Mouse (Mus musculus) embryonic facial prominence, embryonic 14.5 days (tissue): ENCODE data around the gene B4galt2. TPM values are rescaled to one million over a fixed set of nuclear protein-coding genes. Genes with fewer than 3 reads are reported as not detected.

Source experiments
- ATAC-seq: fragments of 200-750 bp; cut with Nextera tagmentation; 2 replicates; pipeline ENCODE4 v1.8.0; 2017; ENCODE audit warnings: low read depth, moderate number of reproducible peaks, moderate TSS enrichment
- DNase-seq: peaks from one replicate; pipeline ENCODE4 v3.0.0-alpha.2; 2015; ENCODE audit warnings: low spot score
- H3K27ac ChIP-seq: fragments of 300-500 bp; sonication (generic); replicated peaks from 2 replicates; pipeline ENCODE4 v1.5.1; 2014; ENCODE audit warnings: low read depth, mild to moderate bottlenecking, low read length, moderate library complexity
- H3K27me3 ChIP-seq: fragments of 300-500 bp; sonication (generic); replicated peaks from 2 replicates; pipeline ENCODE4 v1.6.1; 2014; ENCODE audit warnings: low read length; ENCODE audit not compliant: control insufficient read depth, insufficient read depth
- H3K36me3 ChIP-seq: fragments of 300-500 bp; sonication (generic); 2 replicates; pipeline ENCODE4 v1.6.1; 2014; ENCODE audit warnings: low read length, mixed read lengths; ENCODE audit not compliant: control insufficient read depth, insufficient read depth
- H3K4me1 ChIP-seq: fragments of 300-500 bp; sonication (generic); 2 replicates; pipeline ENCODE4 v1.6.1; 2014; ENCODE audit warnings: antibody characterized with exemption, low read length; ENCODE audit not compliant: control insufficient read depth, insufficient read depth
- H3K4me2 ChIP-seq: fragments of 300-500 bp; sonication (generic); 2 replicates; pipeline ENCODE4 v1.6.1; 2014; ENCODE audit warnings: low read depth, mild to moderate bottlenecking, low read length, moderate library complexity, mixed read lengths
- H3K4me3 ChIP-seq: fragments of 300-500 bp; sonication (generic); 2 replicates; pipeline ENCODE4 v1.5.1; 2014; ENCODE audit warnings: low read depth, mild to moderate bottlenecking, low read length
- H3K9ac ChIP-seq: fragments of 300-500 bp; sonication (generic); 2 replicates; pipeline ENCODE4 v1.6.1; 2014; ENCODE audit warnings: low read depth, mild to moderate bottlenecking, low read length, moderate library complexity, mixed read lengths
- H3K9me3 ChIP-seq: fragments of 300-500 bp; sonication (generic); 2 replicates; pipeline ENCODE4 v1.6.1; 2016; ENCODE audit warnings: low read length; ENCODE audit not compliant: control insufficient read depth
- WGBS: fragments of 180-500 bp; shearing (Covaris S2); extraction: QIAGEN DNeasy Blood & Tissue Kit; methylation state at CpG from one replicate; pipeline ENCODE4 v1.1.7; 2014; 5-methylcytosine and 5-hydroxymethylcytosine counted together
- polyA plus RNA-seq: library from polyadenylated mRNA; unstranded; fragments of >200 nt; fragmentation: Nextera tagmentation; extraction: Ambion mirVana; gene quantifications from 2 replicates; pipeline ENCODE4 v1.2.1, GENCODE M21; 2014

B4galt2 gene
- polyA plus RNA-seq, 1 experiment from 2014 or later, result 34.3 TPM

DNA sequence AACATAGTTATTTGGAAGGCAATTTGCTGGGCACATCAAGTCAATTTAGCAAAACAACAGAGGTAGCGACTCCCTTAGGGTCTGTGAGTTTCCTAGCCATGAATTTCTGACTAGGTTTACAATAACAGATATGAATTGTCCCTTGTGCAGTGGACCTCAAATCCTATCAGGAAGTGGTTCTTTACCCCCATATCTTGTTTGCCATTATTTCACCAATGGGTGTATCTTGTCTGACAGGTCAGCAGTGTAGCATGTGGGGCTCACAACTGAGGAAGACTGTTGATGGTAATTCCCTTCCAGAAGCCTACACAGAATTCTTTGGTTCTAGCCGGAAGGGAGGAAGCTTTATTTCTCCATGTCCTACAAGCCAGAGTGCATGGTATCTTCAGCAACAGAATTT lies 38.1 kb upstream of the B4galt2 start:
- Histone ChIP-seq H3K4me3 (no peak overlapping the region), H3K27ac (no peak overlapping the region), H3K27me3 (peaks cover 8% of the 10 kb centered on the region), H3K9ac (no peak overlapping the region), H3K4me2 (no peak overlapping the region), H3K36me3 (no peaks in the 10 kb centered on the region; the same call in 1 of the 2 replicates), H3K4me1 (no peaks in the 10 kb centered on the region), H3K9me3 (no peaks in the 10 kb centered on the region)
- ATAC-seq, result no peak
- 84% methylated on average over 2 of the region's 2 CpGs for WGBS
- DNase-seq, result no peak

DNA sequence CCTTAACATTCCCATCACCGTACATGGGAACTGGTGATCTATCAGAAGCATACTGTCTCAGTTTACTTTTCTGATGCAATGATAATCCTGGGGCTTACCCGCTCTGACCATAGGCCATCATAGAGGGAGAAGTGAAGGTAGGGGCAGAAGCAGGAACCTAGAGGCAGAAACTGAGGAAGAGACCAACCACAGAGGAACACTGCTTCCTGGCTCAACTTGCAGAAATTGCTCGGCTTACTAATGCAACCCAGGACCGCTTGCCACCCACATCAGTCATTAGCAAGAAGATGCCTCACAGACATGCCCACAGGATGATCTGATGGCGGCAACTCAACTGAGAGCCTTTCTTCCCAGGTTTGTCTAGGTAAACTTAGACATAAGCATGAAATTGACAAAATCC lies 35.5 kb upstream of the B4galt2 start:
- H3K27me3 ChIP-seq, result no peaks in the 10 kb centered on the region
- H3K4me1 ChIP-seq, result peaks cover 12% of the 10 kb centered on the region
- no peak overlapping the region for H3K27ac ChIP-seq
- H3K36me3 ChIP-seq, result no peaks in the 10 kb centered on the region
- DNase-seq (no peak), ATAC-seq (no peak)
- 77% methylated on average over 5 of the region's 5 CpGs for WGBS
- H3K9me3 ChIP-seq, result no peaks in the 10 kb centered on the region
- no peak overlapping the region for H3K4me3 ChIP-seq
- no peak overlapping the region for H3K4me2 ChIP-seq
- no peak overlapping the region for H3K9ac ChIP-seq

DNA sequence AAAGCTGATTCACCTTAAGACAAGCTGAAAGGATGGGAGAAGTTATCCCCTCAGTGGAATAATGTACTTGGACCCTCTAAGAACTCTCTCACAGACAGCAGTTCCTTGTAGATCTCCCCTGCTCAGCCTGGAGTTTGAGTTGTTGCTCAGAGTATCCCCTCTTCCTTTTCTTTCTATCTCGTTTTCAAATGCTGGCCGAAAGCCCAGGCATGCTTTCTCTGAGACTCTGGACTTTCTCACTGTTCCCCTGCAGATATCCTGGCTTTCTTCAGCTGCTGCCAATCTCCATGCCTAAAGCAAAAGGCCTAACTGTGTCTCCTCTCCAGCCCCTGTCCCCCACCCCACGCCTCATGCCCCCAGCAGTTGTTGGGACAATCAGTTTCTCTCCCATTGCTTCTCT lies 35.0 kb upstream of the B4galt2 start:
- Histone ChIP-seq H3K36me3 (no peaks in the 10 kb centered on the region), H3K4me2 (no peak overlapping the region), H3K4me1 (peaks cover 17% of the 10 kb centered on the region), H3K27ac (no peak overlapping the region), H3K4me3 (no peak overlapping the region), H3K9me3 (no peaks in the 10 kb centered on the region), H3K9ac (no peak overlapping the region), H3K27me3 (no peaks in the 10 kb centered on the region)
- no peak for ATAC-seq
- 61% methylated on average over 3 of the region's 3 CpGs for WGBS
- peak; percentile 40 for DNase-seq

DNA sequence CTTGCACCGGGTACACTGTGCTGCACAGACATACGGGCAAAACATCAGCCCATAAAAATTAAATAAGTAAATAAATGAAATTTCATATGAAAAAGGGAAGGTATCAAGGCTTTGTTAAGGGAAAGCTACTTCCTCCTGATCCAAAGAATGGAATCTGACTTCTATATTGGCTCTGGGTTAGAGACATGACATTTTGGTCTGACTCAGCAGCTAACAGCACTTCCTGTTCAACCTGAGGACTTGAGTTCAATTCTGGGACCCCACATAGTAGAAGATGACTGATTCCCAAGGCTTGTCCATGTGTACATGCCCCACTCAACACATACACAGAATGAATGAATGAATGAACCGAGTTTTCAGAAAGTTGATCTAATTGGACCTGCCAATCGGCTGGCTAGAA lies 34.6 kb upstream of the B4galt2 start:
- no peaks in the 10 kb centered on the region for H3K36me3 ChIP-seq
- ATAC-seq (no peak), DNase-seq (no peak)
- no peak overlapping the region for H3K4me2 ChIP-seq
- no peak overlapping the region for H3K4me3 ChIP-seq
- no peaks in the 10 kb centered on the region for H3K27me3 ChIP-seq
- WGBS, result 89% methylated on average over 4 of the region's 4 CpGs
- no peaks in the 10 kb centered on the region for H3K9me3 ChIP-seq
- peaks cover 22% of the 10 kb centered on the region for H3K4me1 ChIP-seq
- H3K9ac ChIP-seq, result no peak overlapping the region
- no peak overlapping the region for H3K27ac ChIP-seq

DNA sequence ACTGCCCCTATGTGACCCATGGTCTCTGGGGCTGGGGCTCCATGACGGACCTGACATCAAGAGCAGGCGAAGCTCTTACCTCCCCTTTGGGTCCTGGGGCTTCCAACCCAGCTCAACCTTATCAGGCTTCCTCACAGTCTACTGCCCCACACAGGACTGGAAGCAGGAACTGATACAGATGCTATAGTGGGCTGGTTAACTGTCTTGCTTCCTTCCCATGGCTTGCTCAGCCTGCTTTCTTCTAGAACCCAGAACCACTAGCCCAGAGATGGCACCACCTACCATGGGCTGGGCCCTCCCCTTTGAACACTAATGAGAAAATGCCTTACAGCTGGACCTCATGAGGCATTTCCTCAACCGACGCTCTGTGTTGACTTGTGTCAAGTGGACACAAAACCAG lies 34.1 kb upstream of the B4galt2 start:
- DNase-seq (no peak), ATAC-seq (no peak)
- H3K27me3 ChIP-seq, result no peaks in the 10 kb centered on the region
- H3K4me3 ChIP-seq, result no peak overlapping the region
- 78% methylated on average over 4 of the region's 4 CpGs for WGBS
- no peaks in the 10 kb centered on the region for H3K9me3 ChIP-seq
- H3K9ac ChIP-seq, result no peak overlapping the region
- peaks cover under 1% of the 10 kb centered on the region; the same call in 1 of the 2 replicates for H3K36me3 ChIP-seq
- no peak overlapping the region for H3K4me2 ChIP-seq
- H3K4me1 ChIP-seq, result peaks cover 26% of the 10 kb centered on the region
- no peak overlapping the region for H3K27ac ChIP-seq

DNA sequence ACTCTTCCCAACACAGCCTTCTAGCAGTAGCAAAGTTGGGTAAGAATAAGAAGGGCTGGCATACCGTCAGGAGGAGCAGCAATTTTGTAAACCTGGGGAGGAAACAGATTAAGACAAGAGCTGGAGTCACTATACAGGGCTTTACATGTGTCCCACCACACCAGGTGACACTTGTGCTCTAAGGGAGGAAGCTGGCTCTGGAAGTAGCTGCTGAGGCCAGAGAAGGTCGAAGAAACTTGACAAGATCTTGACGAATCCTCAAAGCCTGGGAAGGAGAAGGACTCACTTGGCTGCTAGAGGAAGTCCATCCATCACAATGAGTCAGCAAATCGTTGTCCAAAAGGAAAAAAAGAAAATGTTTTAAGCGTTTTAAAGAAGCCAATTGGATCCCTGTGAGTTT lies 33.1 kb upstream of the B4galt2 start:
- no peaks in the 10 kb centered on the region for H3K27me3 ChIP-seq
- H3K9me3 ChIP-seq, result no peaks in the 10 kb centered on the region
- 80% methylated on average over 5 of the region's 5 CpGs for WGBS
- H3K4me2 ChIP-seq, result peak overlapping the region; percentile 87
- no peak overlapping the region for H3K27ac ChIP-seq
- H3K36me3 ChIP-seq, result peaks cover 11% of the 10 kb centered on the region
- no peak overlapping the region for H3K4me3 ChIP-seq
- DNase-seq, result no peak
- no peak for ATAC-seq
- no peak overlapping the region for H3K9ac ChIP-seq
- peaks cover 26% of the 10 kb centered on the region for H3K4me1 ChIP-seq

DNA sequence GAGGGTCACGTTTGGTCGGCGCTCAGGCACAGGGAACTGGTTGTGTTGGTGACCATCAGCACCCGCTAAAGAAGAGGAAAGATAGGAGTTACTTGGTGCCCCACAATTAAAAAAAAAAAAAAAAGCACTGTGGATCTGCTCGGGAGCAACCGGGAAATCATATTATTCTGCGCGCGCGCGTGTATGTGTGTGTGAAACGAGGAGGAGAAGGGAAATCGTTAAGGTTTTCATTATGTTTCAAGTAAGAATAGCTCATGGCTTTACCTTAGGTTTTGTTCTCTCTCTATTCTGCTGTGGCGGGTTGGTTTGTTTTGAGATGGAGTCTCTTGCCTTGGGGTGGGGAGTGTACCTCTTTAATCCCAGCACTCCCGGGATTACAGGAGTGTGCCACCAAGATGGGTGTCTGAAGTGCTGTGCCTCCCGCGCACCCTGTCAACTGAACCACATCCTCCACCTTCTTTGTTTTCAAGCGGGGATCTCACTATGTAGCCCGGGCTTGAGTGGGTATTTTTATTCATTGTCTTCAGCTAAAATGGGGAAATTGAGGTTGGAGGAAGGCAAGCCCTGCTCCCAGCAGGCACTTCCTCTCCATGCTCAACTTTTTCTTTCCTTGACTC lies 32.3 kb upstream of the B4galt2 start:
- Histone ChIP-seq H3K9ac (peak overlapping the region; percentile 82), H3K9me3 (no peaks in the 10 kb centered on the region), H3K4me3 (peak overlapping the region; percentile 71), H3K27ac (no peak overlapping the region; the same call in 1 of the 2 replicates), H3K36me3 (peaks cover 19% of the 10 kb centered on the region), H3K4me1 (peaks cover 26% of the 10 kb centered on the region), H3K4me2 (peak overlapping the region; percentile 87), H3K27me3 (no peaks in the 10 kb centered on the region)
- WGBS, result 5% methylated on average over 19 of the region's 19 CpGs
- no peak for DNase-seq
- ATAC-seq, result no peak

DNA sequence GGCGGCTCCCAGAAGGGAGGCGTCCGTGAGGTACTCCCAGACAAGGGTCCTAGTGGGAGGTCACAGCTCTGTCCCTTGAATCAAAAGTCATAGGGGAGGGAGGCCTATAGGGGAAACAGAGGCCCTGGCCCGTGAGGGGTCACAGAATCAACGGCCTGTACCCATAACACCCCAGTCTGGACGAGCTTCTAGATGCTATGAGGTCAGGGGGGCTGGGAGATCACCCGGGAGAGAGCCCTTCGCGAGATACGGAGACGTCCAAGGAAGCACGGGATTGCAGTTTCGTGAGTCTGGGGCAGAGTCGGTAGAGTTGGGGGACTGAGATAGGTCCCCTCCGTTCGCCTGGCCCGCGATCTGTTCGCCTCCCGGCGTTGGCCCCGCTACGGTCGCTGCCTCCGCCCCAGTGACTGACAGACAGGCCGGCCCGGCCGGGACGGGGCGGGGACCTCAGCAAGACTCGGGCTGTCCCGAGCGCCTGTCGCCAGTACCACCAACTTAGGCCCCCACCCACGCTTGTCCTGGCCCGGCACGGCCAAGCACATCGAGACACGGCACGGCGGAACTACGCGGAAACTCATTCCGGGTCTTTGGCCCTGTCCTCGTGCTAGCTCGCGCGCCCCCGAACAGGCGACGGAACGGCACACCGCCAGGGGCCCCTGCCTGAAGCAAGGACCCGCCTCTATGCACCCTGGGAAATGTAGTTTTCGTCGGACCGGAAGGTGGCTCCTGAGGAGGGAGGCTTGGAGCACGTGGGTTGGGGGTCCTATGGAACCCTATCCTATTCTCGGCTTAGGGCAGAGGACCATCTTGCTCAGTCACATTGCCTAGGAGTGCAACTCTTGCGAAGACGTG lies 31.5 kb upstream of the B4galt2 start, which contains the start of gene Ipo13:
TSS of gene Ipo13 (minus strand) at position 409 of the 852 bp plus-strand sequence.
- DNase-seq, result peak; percentile 96
- H3K4me2 ChIP-seq, result peak within 1 kb of the TSS; percentile 87
- H3K4me3 ChIP-seq, result peak within 1 kb of the TSS; percentile 71
- H3K9ac ChIP-seq, result peak within 1 kb of the TSS; percentile 82
- peak within 1 kb of the TSS; percentile 82 for H3K27ac ChIP-seq
- 0% methylated on average over 48 of the region's 61 CpGs for WGBS
- H3K27me3 ChIP-seq, result no peaks in the 10 kb centered on the region
- no peaks in the 10 kb centered on the region for H3K9me3 ChIP-seq
- H3K36me3 ChIP-seq, result peaks cover 26% of the 10 kb centered on the region
- peaks cover 26% of the 10 kb centered on the region for H3K4me1 ChIP-seq
- ATAC-seq, result peak; percentile 96
